Mouse (Mus musculus) heart, adult 8-10 months (tissue): ENCODE measurements at regions not wholly inside any gene's neighbourhood (a gene's known extent, or its start where the extent isn't known, plus 50 kb on each side); places are given as distances from the start of the nearest gene placed in this dataset.
"Not testable (repeated sequence)": the region's sequence is repeated elsewhere in the genome, so short reads cannot be mapped to it uniquely, and the experiment has no call there.

Experiments
- DNase-seq: peaks from one replicate; pipeline ENCODE4 v3.0.0; 2022; ENCODE audit warnings: low spot score

DNA sequence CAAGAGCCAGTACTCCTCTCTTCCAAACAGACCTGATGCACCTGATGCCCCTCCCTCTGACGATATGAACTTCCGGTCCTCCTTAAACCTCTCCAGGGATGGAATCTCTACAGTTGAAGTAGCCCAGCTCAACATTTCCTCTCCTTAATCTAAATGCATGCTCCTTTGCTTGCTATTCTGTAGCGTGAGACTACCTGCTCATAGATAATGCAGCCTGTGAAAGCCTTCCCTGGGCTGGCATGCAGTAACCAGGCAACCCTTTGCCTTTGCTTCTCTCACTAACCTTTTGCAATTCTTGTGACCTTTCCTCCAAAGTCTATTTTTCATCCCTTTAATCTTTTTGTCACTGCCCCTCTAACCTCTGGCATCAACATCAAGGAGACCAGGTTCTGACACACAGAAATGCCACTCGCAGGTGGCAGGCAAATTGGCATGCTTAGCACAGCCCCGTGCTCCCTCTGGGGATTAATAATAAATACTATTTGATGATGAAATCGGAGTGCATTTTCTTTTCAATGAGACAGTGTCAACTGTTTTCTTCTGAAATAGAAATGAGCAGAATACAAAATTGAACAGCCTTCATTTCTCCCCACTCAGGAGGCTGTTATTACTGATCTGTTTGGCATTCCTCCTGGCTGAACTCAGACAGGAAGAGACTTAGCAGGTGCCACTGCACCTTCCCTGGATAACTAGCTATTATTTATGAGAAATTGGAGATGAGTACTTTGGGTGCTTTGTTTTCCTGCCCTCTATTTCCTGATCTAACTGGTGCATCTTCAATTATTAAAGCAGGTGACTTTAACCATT lies 249.8 kb upstream of the Pbx1 start:
- no peak for DNase-seq

GRCm38 (mm10) chr1:168680674-168681073 lies 248.6 kb upstream of the Pbx1 start:
- no peak for DNase-seq

GRCm38 (mm10) chr1:168676418-168677413 lies 244.6 kb upstream of the Pbx1 start:
- no peak for DNase-seq

- DNase-seq = no peak
Measured at GRCm38 (mm10) chr1:168675741-168676140, 243.7 kb upstream of the Pbx1 start.

- no peak for DNase-seq
Measured at GRCm38 (mm10) chr1:168662755-168663284, 230.8 kb upstream of the Pbx1 start.

DNA sequence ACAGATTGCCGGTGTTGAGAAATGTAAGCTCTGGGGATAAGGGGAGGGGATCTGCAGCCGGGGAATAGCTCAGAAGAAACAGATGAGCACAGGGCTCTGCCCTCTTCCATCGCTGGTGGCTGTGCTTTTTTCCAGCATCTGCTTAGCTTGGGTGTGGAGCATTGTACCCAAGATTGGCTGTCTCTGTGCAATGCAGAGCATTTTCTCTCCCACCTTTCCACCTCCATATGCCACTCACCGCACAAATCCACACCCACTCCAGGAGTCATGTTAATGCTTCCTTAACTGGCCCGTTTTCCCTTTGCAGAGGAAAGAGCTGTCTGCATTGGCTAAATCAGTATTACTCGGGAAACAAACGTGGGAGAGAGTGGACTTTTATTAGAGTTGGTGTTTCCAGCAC lies 228.9 kb upstream of the Pbx1 start:
- DNase-seq = no peak

DNA sequence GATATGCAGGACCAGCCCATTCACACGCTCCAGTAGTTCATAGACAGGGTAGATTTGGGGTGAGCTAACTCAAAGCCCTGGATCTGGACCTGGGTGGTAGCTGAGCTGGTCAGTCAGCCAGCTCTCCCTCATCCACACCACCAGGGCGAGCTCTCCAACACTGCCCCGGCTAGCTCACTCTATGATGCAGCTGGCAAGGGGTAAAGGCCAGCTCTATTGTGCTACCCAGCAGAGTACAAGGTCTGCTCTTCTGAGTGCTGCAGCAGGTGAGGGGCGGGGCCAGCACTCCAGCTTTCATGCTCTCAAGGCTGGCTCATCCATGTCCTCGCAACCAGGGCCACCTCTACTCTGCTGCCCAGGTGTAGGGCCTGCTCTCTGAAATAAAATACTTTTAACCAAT lies 227.5 kb upstream of the Pbx1 start:
- no peak for DNase-seq

- no peak for DNase-seq
Measured at GRCm38 (mm10) chr1:168632837-168633236, 200.8 kb upstream of the Pbx1 start.

DNA sequence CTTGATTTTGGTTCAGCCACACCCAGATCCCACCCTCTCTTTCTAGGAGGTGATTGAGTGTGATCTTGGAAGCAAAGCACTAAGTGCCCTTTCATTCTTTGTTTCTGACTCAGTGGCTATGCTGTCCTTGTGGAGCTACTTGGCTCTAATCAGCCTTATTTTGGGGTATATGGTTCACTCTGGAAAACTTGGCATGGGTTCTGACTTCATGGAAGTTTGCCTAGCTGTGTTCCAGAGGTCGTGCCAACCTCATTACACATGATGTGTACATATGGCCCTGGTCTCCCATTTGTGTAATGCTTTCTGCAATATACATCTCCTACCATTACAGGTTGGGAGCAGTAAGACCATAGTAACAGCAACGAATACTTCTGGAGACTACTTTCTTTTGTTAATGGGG lies 199.9 kb upstream of the Pbx1 start:
- no peak for DNase-seq

- not testable (repeated sequence) for DNase-seq
Measured at GRCm38 (mm10) chr1:168601967-168602366, 169.9 kb upstream of the Pbx1 start.

DNA sequence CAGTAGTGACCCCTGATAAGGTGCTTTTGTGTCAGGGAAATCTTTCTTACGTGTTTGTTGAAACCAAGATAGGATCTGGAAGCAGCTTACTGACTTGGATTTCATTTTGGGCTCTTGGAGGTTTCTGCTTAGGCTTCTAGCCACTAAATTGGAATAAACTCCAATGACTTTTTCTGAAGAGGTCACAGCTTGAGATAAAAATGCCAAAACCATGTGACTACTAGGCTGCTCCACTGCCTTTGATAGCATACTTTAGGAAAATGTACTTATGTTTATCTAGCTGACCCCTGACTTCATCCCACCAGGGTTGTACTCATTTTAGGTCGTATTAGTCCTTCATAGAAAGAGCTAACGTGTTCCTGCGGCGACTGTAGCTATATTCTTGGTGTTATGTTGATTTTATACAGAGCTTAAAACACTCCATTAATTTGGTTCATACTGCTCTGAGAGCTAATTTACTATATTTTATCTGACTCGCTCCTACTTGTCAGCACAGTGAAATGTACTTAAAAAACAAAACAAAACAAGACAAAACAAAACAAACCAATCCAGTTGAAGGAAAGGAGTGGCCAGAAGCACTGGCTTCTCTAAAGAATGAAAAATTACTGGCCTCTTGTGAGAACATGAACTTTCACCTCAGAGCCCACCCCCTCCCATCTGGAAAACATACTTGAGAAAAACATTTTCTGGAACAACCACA lies 168.5 kb upstream of the Pbx1 start:
- no peak for DNase-seq

GRCm38 (mm10) chr1:168598191-168598667 lies 166.2 kb upstream of the Pbx1 start:
- peak; percentile 1 for DNase-seq

DNA sequence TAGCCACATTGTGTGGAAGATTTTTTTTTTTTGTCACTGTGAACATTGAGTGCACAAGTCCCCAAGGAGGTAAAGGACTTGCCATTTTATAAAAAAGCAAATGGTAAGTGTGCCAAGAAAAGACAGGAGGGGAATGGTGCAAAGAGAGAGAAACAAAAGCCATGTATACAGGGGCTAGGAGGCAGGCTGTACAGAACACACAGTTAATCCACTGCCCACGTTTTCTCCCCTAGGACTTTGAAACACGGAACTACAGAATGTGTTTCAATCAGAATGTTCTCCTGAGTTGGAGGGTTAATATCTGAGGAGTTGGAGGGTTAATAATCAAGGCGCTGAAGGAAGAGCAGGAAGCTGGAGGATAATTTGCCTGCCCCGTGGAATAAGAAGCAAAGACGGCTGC lies 165.4 kb upstream of the Pbx1 start:
- DNase-seq = no peak

DNA sequence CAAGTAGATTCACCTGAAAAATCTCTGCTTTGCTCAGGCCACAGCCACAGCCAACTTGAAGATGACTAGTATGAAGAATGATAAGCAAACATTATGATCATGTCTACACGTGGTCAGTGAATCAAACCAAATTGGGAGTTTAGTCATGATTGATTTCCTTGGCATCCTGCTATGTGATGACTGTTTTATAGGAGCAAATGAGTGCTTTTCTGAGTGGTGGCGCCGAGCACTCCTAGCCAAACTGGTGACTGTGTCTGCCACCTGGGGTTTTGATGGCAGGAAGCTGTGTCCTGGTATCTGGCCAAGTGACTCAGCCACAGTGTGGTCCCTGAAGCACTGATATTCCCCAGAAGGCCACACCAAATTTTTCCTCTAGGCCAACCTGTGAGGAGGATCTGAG lies 152.1 kb upstream of the Pbx1 start:
- DNase-seq = no peak

DNA sequence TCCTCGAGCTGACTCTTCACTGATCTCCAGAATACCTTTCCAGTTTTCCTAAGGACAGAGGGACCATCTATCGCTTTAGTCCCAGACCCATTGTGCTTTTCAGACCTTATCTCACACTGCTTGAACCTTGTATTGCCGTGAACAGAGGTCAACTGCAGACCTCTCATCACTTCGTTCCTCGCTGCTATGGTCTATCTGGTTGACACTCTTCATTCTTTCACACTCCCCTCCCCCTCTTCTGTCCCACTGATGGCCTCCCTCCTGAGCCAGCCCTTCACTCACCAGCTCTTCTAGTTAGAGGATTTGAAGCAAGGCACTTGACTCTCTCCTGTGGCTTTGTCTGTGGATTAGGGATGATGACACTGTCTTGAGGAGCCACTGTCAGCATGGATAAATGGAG lies 150.4 kb upstream of the Pbx1 start:
- no peak for DNase-seq

- DNase-seq = no peak
Measured at GRCm38 (mm10) chr1:168569930-168570515, 138.0 kb upstream of the Pbx1 start.

- DNase-seq = no peak
Measured at GRCm38 (mm10) chr1:168552394-168552793, 120.3 kb upstream of the Pbx1 start.

DNA sequence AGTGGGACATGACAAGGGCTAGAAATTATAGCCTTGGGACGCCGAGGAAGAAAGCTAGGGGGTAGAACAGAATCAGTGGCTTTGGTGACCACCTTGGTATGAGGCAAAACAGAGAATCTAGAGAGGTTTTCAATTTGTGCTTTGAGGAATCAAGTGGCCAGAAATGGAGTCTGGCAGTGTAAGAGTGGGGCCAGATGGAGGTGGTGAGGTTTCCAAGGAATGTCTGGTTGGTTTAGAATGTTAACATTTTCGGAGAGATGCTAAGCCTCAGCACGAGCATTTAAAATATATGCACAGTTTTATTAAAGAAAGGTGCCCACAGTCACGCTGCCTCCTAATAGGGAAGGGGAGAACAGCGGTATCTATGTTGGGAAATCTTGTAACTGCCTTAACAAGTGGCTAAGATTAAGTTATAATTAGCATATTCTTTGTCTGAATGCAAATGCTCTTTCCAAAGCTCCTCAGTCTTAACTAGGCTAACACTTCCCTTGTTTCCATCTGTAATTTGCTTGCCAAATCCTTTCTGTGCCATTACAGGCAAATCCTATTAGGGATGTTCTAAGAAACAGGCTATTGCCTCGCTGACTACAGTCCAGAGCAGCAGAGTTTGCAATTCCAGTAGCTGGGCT lies 117.9 kb upstream of the Pbx1 start:
- DNase-seq = no peak

DNA sequence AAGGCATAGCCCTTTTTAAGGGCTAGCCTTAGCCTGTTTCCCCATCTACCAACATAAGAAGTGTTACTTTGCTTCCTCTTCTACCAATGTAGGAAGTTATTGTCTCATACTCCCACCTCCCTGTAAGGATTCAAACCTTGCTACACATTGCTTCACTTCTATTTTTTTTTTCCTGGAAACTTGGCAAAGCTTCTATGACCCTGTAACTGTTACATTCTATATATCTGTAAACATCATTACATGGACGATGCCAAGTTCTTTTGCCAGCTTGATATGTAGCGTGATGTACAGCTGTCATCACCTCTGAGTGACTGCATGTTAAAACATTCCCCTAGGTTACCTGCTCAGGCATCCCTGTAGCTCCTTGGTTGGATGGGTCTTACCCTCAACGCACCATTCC lies 114.1 kb upstream of the Pbx1 start:
- DNase-seq = no peak

GRCm38 (mm10) chr1:168545072-168545780 lies 113.2 kb upstream of the Pbx1 start:
- no peak for DNase-seq
